Mouse (Mus musculus): ENCODE results near the gene Tdrkh.

Tdrkh gene

GRCm38 (mm10) chr3:94463926-94464578, 51.0 kb downstream of the Tdrkh start:
- peak; percentile 80 for DNase-seq (ENCODE audit: low spot score)

GRCm38 (mm10) chr3:94465632-94466430, 52.8 kb downstream of the Tdrkh start:
- DNase-seq (ENCODE audit: low spot score), result no peak

GRCm38 (mm10) chr3:94468931-94469330, 55.9 kb downstream of the Tdrkh start:
- DNase-seq (ENCODE audit: low spot score), result peak; percentile 10

- peak; percentile 30 for DNase-seq (ENCODE audit: low spot score)
These were observed 59.5 kb downstream of the Tdrkh start for GRCm38 (mm10) chr3:94472447-94473114.

GRCm38 (mm10) chr3:94473115-94473505, 60.0 kb downstream of the Tdrkh start:
- DNase-seq (ENCODE audit: low spot score), result no peak

- no peak for DNase-seq (ENCODE audit: low spot score)
These were observed 60.6 kb downstream of the Tdrkh start for GRCm38 (mm10) chr3:94473567-94474232.

GRCm38 (mm10) chr3:94476301-94477035, 63.4 kb downstream of the Tdrkh start:
- DNase-seq (ENCODE audit: low spot score), result peak; percentile 5

GRCm38 (mm10) chr3:94477444-94477843, 64.4 kb downstream of the Tdrkh start:
- DNase-seq (ENCODE audit: low spot score), result no peak

GRCm38 (mm10) chr3:94477981-94478422, 64.9 kb downstream of the Tdrkh start, which contains the start of gene Celf3:
TSS of gene Celf3 (plus strand) at chr3:94478295.
- no peak for DNase-seq (ENCODE audit: low spot score)

- DNase-seq (ENCODE audit: low spot score), result no peak
These were observed 65.6 kb downstream of the Tdrkh start for GRCm38 (mm10) chr3:94478591-94479169.

- no peak for DNase-seq (ENCODE audit: low spot score)
These were observed 66.5 kb downstream of the Tdrkh start for GRCm38 (mm10) chr3:94479564-94479963.

- no peak for DNase-seq (ENCODE audit: low spot score)
These were observed 67.3 kb downstream of the Tdrkh start, which contains the start of gene Riiad1 for GRCm38 (mm10) chr3:94480291-94480884. TSS of gene Riiad1 (minus strand) at chr3:94480341.

GRCm38 (mm10) chr3:94481429-94481828, 68.4 kb downstream of the Tdrkh start:
- no peak for DNase-seq (ENCODE audit: low spot score)

- peak; percentile 68 for DNase-seq (ENCODE audit: low spot score)
These were observed 69.8 kb downstream of the Tdrkh start for GRCm38 (mm10) chr3:94482764-94483385.

- DNase-seq (ENCODE audit: low spot score), result no peak
These were observed 70.8 kb downstream of the Tdrkh start for GRCm38 (mm10) chr3:94483790-94484439.
